Mouse (Mus musculus): Measurements from ENCODE around the gene Lcn4. TPM values are rescaled to one million over a fixed set of nuclear protein-coding genes. Genes with fewer than 3 reads are reported as not detected.
"Not testable (repeated sequence)": the region's sequence is repeated elsewhere in the genome, so short reads cannot be mapped to it uniquely, and the experiment has no call there.

Lcn4 gene
- polyA plus RNA-seq (2015; fragmentation: Nextera tagmentation; extraction: Ambion mirVana), result not detected in 2 replicates

GRCm38 (mm10) chr2:26671182-26671581 lies at the start of gene Lcn4:
TSS of gene Lcn4 (minus strand) at chr2:26671282.
- H3K4me1 ChIP-seq, result no peaks in the 10 kb centered on the region
- H3K4me3 ChIP-seq (replicated peaks), result no peak within 1 kb of the TSS
- no peak within 1 kb of the TSS for H3K27ac ChIP-seq
- H3K4me2 ChIP-seq, result no peak within 1 kb of the TSS
- no peaks in the 10 kb centered on the region for H3K36me3 ChIP-seq
- ATAC-seq (ENCODE audit: insufficient read depth, low FRiP score, low read depth), result no peak
- H3K9me3 ChIP-seq, result no peaks in the 10 kb centered on the region
- WGBS, result 92% methylated on average over 3 of the region's 3 CpGs
- H3K9ac ChIP-seq, result no peak within 1 kb of the TSS
- no peaks in the 10 kb centered on the region for H3K27me3 ChIP-seq (replicated peaks)

GRCm38 (mm10) chr2:26686171-26686675 lies 15.1 kb upstream of the Lcn4 start:
- H3K4me3 ChIP-seq (replicated peaks), result no peak overlapping the region
- H3K9ac ChIP-seq, result no peak overlapping the region
- no peaks in the 10 kb centered on the region for H3K36me3 ChIP-seq
- no peaks in the 10 kb centered on the region for H3K27me3 ChIP-seq (replicated peaks)
- ATAC-seq (ENCODE audit: insufficient read depth, low FRiP score, low read depth), result no peak
- H3K27ac ChIP-seq, result no peak overlapping the region
- no peaks in the 10 kb centered on the region for H3K4me1 ChIP-seq
- WGBS, result 85% methylated on average over 1 of the region's 1 CpGs
- no peaks in the 10 kb centered on the region for H3K9me3 ChIP-seq
- no peak overlapping the region for H3K4me2 ChIP-seq

- Histone ChIP-seq H3K36me3 (no peaks in the 10 kb centered on the region), H3K4me3 (replicated peaks) (no peak overlapping the region), H3K4me2 (no peak overlapping the region), H3K4me1 (no peaks in the 10 kb centered on the region), H3K9me3 (no peaks in the 10 kb centered on the region), H3K27me3 (replicated peaks) (no peaks in the 10 kb centered on the region), H3K27ac (no peak overlapping the region), H3K9ac (no peak overlapping the region)
- no peak for ATAC-seq (ENCODE audit: insufficient read depth, low FRiP score, low read depth)
Observed at GRCm38 (mm10) chr2:26668746-26669145, 2.3 kb downstream of the Lcn4 start.

DNA sequence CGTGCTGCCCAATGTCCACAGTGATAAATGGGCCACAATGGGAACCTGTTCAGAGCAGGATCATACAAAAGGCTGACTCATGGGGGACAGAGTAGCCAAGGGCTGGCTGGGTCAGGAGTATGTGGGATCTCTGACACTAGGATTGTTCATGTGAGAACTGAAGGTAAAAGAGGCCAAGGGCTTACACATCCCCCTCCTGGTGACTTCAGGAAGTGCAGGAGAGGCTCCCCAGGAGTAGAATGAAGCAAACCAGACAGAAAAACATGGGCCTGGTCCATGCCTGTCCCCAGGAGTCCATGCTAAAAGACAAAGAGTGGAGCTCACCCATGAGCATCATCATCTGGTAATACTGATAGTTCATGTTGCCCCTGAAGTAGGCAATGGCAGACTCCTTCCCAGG lies 7.5 kb downstream of the Lcn4 start:
- H3K9me3 ChIP-seq; H3K4me1 ChIP-seq; H3K4me2 ChIP-seq; H3K36me3 ChIP-seq; H3K9ac ChIP-seq; H3K27me3 ChIP-seq (replicated peaks); H3K4me3 ChIP-seq (replicated peaks); H3K27ac ChIP-seq: not testable (repeated sequence)
- 73% methylated on average over 1 of the region's 1 CpGs for WGBS
- 0 out of 2 replicates have a peak, but pooled peaks have one; percentile 14 for ATAC-seq (ENCODE audit: insufficient read depth, low FRiP score, low read depth)

DNA sequence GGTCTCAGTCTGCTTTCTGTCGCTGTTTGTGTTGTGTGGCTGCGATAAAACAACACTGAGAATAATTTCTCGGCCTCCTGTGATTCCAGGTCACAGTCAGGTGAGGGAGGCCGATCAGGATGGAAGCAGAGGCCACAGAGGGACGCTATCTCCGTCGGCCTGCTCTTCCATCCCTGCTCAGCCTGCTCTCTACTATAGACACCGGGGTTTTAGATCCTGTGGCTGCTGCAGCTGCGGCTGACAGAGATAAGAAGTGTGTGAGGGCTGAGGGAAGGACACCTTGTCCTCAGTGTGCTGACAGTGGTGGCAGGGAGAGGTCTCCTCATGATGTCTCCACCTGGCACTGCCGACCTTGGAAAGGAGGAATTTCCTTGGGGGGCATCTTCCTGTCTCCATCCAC lies 8.0 kb downstream of the Lcn4 start:
- peaks cover 3% of the 10 kb centered on the region; the same call in 1 of the 2 replicates for H3K27me3 ChIP-seq (replicated peaks)
- no peak overlapping the region for H3K27ac ChIP-seq
- H3K4me3 ChIP-seq (replicated peaks), result no peak overlapping the region
- no peaks in the 10 kb centered on the region for H3K4me1 ChIP-seq
- no peak overlapping the region for H3K4me2 ChIP-seq
- H3K36me3 ChIP-seq, result no peaks in the 10 kb centered on the region
- no peak overlapping the region for H3K9ac ChIP-seq
- no peaks in the 10 kb centered on the region for H3K9me3 ChIP-seq
- WGBS, result 67% methylated on average over 10 of the region's 10 CpGs
- ATAC-seq (ENCODE audit: insufficient read depth, low FRiP score, low read depth), result no peak

DNA sequence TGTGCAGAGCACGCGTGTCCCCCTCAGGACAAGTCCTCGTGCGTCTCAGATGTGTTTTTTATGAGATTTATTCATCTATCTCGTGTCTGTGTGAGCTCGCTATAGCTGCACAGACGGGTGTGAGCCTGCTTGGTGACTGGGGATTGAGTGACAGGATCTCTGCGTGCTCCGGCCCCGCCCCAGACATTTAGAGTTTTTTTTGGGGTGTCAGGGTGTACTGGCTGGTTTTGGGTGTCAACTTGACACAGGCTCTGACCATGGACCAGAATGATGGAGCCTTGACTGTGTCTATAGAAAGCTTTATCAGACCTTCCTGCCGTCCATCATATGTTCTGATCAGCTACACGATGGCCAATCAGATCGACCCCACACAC lies 8.6 kb downstream of the Lcn4 start:
- Histone ChIP-seq H3K4me3 (replicated peaks) (no peak overlapping the region), H3K9ac (no peak overlapping the region), H3K27ac (no peak overlapping the region), H3K4me1 (no peaks in the 10 kb centered on the region), H3K36me3 (no peaks in the 10 kb centered on the region), H3K4me2 (no peak overlapping the region), H3K9me3 (no peaks in the 10 kb centered on the region), H3K27me3 (replicated peaks) (peaks cover 3% of the 10 kb centered on the region; the same call in 1 of the 2 replicates)
- WGBS, result 74% methylated on average over 13 of the region's 13 CpGs
- no peak for ATAC-seq (ENCODE audit: insufficient read depth, low FRiP score, low read depth)

DNA sequence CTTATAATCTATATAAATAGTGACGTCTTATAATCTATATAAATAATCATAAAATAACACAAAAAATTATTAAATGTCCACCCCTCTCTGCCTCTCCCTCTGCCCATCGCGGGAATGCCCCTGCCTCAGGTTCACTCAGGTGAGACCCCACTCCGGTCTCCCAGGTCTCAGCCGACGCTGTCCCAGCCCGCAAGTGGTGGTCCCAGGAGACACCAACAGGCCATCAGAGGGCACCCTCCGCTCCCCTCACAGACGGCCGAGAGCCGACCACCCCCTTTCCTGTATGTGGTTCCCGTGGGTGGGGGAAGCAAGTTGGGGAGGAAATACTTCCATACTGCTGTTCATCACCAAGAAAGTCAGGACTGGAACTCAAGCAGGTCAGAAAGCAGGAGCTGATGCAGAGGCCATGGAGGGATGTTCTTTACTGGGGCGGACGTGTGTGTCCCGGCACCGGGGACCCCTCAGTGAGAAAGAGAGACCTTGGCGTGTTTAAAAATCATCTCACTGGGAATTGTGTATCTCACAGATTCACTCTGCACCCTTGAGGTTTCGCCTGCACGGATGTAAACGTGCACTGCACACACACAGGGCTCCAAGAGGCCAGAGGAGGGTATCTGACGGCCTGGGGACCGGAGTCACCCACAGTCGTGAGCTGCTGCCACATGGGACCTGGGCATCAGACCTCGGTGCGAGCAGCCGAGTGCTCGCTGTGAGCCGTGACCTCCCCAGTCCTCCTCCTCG lies 9.1 kb downstream of the Lcn4 start:
- no peak; the same call in 1 of the 2 replicates for ATAC-seq (ENCODE audit: insufficient read depth, low FRiP score, low read depth)
- no peaks in the 10 kb centered on the region for H3K4me1 ChIP-seq
- H3K27me3 ChIP-seq (replicated peaks), result peaks cover 3% of the 10 kb centered on the region; the same call in 1 of the 2 replicates
- peak overlapping the region; percentile 57 for H3K4me2 ChIP-seq
- no peak overlapping the region for H3K9ac ChIP-seq
- no peaks in the 10 kb centered on the region for H3K36me3 ChIP-seq
- no peaks in the 10 kb centered on the region for H3K9me3 ChIP-seq
- peak overlapping the region; percentile 32 for H3K4me3 ChIP-seq (replicated peaks)
- H3K27ac ChIP-seq, result no peak overlapping the region
- WGBS, result 39% methylated on average over 29 of the region's 29 CpGs

DNA sequence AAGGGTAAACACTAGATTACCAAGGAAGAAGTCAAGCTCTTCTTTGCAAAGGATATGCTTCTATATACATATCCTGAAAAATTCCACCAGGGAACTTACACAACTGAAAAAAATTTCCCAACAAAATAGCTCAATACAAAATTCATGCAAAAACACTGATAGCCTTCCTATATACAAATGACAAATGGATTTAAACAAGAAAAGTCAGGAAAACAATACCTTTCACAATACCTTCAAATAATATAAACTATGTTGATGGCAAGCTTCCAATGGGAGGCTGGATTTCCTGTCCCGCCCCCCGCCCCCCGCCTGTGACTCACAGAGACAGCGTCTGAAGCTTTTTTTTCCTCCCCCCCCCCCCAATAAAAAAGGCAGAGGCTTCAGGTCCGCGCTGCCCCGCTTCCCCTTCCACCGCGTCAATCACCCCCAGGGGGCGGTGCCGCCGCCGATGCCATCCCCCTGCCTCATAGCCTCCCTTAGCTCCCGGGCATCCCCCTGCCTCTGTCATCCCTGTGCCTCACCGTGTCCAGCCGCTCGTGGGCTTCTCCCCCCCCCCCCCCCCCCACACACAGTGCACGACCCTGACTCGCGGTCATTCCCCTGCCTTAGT lies 9.8 kb downstream of the Lcn4 start:
- no peak for ATAC-seq (ENCODE audit: insufficient read depth, low FRiP score, low read depth)
- WGBS, result under 1% methylated on average over 17 of the region's 20 CpGs

GRCm38 (mm10) chr2:26657426-26657825 lies 13.7 kb downstream of the Lcn4 start:
- Histone ChIP-seq H3K4me3 (replicated peaks) (no peak overlapping the region), H3K9ac (no peak overlapping the region), H3K27me3 (replicated peaks) (peaks cover 3% of the 10 kb centered on the region; the same call in 1 of the 2 replicates), H3K4me1 (no peaks in the 10 kb centered on the region), H3K27ac (no peak overlapping the region), H3K4me2 (no peak overlapping the region), H3K9me3 (no peaks in the 10 kb centered on the region), H3K36me3 (no peaks in the 10 kb centered on the region)
- ATAC-seq (ENCODE audit: insufficient read depth, low FRiP score, low read depth), result no peak
- WGBS, result 87% methylated on average over 2 of the region's 2 CpGs

More for the DNA sequence above, 9.8 kb downstream of the Lcn4 start:
- Histone ChIP-seq H3K36me3 (no peaks in the 10 kb centered on the region), H3K9ac (no peak overlapping the region), H3K4me3 (replicated peaks) (peak overlapping the region; percentile 32), H3K4me2 (peak overlapping the region; percentile 57), H3K4me1 (no peaks in the 10 kb centered on the region), H3K9me3 (no peaks in the 10 kb centered on the region), H3K27me3 (replicated peaks) (peaks cover 3% of the 10 kb centered on the region; the same call in 1 of the 2 replicates), H3K27ac (no peak overlapping the region)

- H3K9me3 ChIP-seq, result no peaks in the 10 kb centered on the region
- no peaks in the 10 kb centered on the region for H3K27me3 ChIP-seq (replicated peaks)
- 51% methylated on average over 1 of the region's 1 CpGs for WGBS
- no peak overlapping the region for H3K4me3 ChIP-seq (replicated peaks)
- H3K27ac ChIP-seq, result no peak overlapping the region
- H3K4me2 ChIP-seq, result no peak overlapping the region
- no peaks in the 10 kb centered on the region for H3K4me1 ChIP-seq
- no peaks in the 10 kb centered on the region for H3K36me3 ChIP-seq
- no peak for ATAC-seq (ENCODE audit: insufficient read depth, low FRiP score, low read depth)
- no peak overlapping the region for H3K9ac ChIP-seq
Observed at GRCm38 (mm10) chr2:26654687-26655086, 16.4 kb downstream of the Lcn4 start.

- Histone ChIP-seq H3K4me2 (no peak overlapping the region), H3K27ac (no peak overlapping the region), H3K9ac (no peak overlapping the region), H3K27me3 (replicated peaks) (no peaks in the 10 kb centered on the region), H3K4me1 (no peaks in the 10 kb centered on the region), H3K4me3 (replicated peaks) (no peak overlapping the region), H3K9me3 (no peaks in the 10 kb centered on the region), H3K36me3 (no peaks in the 10 kb centered on the region)
- peak; percentile 96 for ATAC-seq (ENCODE audit: insufficient read depth, low FRiP score, low read depth)
- WGBS, result 14% methylated on average over 3 of the region's 3 CpGs
Observed at GRCm38 (mm10) chr2:26646643-26647293, 24.3 kb downstream of the Lcn4 start.

DNA sequence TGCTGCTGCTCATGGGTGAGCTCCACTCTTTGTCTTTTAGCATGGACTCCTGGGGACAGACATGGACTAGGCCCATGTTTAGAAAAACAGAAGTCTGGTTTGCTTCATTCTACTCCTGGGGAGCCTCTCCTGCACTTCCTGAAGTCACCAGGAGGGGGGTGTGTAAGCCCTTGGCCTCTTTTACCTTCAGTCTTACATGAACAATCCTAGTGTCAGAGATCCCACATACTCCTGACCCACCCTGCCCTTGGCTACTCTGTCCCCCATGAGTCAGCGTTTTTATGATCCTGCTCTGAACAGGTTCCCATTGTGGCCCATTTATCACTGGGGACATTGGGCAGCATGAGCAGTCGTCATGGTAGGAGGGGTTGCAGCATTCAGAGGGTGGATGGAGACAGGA lies 27.1 kb downstream of the Lcn4 start:
- 49% methylated on average over 2 of the region's 2 CpGs for whole genome bisulfite sequencing
- H3K9ac ChIP-seq, result no peak overlapping the region
- ATAC-seq (ENCODE audit: insufficient read depth, low FRiP score, low read depth), result no peak

More for the DNA sequence above, 27.1 kb downstream of the Lcn4 start:
- Histone ChIP-seq H3K4me2 (no peak overlapping the region), H3K4me3 (replicated peaks) (no peak overlapping the region), H3K27ac (no peak overlapping the region), H3K36me3 (no peaks in the 10 kb centered on the region), H3K4me1 (peaks cover 8% of the 10 kb centered on the region), H3K27me3 (replicated peaks) (no peaks in the 10 kb centered on the region), H3K9me3 (no peaks in the 10 kb centered on the region)
